Mouse (Mus musculus): ENCODE results near the gene Crxos. TPM values are rescaled to one million over a fixed set of nuclear protein-coding genes. Genes with fewer than 3 reads are reported as not detected.

Gene Crxos
- polyA plus RNA-seq (2012), result not detected in 2 replicates

GRCm38 (mm10) chr7:15882317-15882716 lies at the start of gene Crxos:
TSS of gene Crxos (plus strand) at chr7:15882617.

GRCm38 (mm10) chr7:15839578-15839977 lies 42.8 kb upstream of the Crxos start, which contains the start of gene Obox6:
TSS of gene Obox6 (minus strand) at chr7:15839678.

DNA sequence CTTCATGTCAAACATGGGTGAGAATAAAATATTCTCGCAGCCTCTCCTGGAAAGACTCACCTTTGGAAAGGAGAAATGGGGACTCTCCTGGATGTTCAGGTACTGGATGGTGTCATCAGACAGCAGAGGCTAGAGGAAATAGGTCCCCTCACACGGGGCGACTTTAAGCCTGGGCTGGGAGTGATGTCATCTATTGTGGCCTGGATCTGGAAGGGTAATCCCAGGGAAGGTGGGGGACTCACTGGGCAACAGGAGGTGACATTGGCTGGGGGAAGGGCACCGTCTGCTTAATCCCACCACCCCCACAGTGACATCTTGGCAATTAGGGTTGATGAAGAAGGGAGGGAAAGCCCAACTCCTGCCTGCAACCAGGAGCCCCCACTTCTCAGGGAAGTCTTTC lies 2.7 kb upstream of the Crxos start, which contains the start of gene Crx:
TSS of gene Crx (minus strand) at position 213 of the 400 bp plus-strand sequence.

DNA sequence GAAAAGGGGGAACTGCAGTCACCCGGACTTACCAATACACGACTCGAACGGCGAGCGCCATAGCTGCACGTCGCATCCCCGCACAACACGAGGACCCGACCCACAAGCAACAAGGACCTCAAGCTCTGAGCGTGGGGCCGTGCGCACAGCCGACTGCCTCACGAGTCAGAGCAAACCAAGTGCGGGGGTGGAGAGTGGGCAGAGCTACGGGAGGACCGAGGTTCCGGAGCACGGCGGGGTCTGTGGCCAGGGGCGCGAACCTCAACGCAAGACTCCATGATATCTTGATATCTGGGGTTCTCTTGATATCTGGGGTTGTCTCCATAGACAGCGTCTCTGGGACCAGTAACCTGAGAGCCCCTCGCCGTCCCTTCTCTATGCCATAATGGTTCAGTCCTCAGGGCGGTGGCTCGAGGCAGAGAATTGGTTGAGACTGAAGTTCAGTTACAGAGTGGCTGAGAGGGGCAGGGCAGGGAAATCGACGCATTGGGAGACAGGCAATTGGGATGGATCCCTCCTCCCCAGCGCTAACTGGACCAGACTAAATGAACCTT lies 39.9 kb downstream of the Crxos start, which contains the start of gene Selenow:
TSS of gene Selenow (minus strand) at position 183 of the 554 bp plus-strand sequence.

DNA sequence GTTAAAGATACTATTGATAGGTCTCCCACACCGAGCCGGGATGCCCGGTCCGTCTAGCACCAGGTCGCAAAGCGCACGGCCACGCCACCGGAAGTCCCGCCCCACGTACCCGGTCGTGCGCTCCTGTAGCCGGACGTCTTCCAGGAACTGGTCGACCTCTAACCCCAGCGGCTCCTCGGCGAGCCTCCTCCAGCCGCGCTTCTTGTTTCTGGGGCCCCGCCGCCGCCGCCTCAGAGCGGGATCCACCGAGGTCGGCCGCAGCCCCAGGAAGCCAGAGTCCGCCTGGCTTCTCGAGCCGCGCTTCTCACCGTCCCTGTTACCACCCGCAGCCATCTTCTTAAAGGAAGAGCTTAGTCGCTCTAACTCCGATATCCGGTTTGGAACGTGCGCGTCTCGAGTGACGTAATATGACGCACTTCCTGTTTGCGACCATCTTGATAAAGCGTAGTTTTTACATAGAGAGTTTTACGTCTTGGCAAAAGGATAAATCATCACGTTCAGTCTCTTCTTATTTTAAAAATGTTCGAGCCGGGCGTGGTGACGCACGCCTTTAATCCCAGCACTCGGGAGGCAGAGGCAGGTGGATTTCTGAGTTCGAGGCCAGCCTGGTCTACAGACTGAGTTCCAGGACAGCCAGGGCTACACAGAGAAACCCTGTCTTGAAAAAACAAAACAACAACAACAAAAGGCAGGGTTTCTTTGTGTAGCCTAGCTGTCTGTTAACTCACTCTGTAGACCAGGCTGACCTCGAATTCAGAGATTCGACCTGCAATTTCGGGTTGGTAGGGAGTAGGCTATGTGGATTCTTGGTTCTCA lies 63.5 kb downstream of the Crxos start, which contains the start of gene Nop53:
TSS of gene Nop53 (minus strand) at position 354 of the 816 bp plus-strand sequence.

Other genes with a start within 250 kb of the Crxos start
- gene Obox3, start 242.7 kb upstream of the Crxos start, polyA plus RNA-seq (2012), result not detected in 2 replicates
- gene Obox5, start 132.5 kb upstream of the Crxos start, polyA plus RNA-seq (2012), result not detected in 2 replicates
- gene Obox6, start 42.9 kb upstream of the Crxos start, polyA plus RNA-seq (2012), result not detected in 2 replicates
- not detected in 2 replicates for gene Crx, start 2.6 kb upstream of the Crxos start, polyA plus RNA-seq (2012)
- gene Selenow, start 39.8 kb downstream of the Crxos start, polyA plus RNA-seq (2012), result 460 and 532 TPM in 2 replicates
- 809 and 1,046 TPM in 2 replicates for gene Nop53, start 63.5 kb downstream of the Crxos start, polyA plus RNA-seq (2012)
- gene Ehd2, start 85.0 kb downstream of the Crxos start, polyA plus RNA-seq (2012), result 0.68 and 0.86 TPM in 2 replicates
- gene Bicra, start 165.3 kb downstream of the Crxos start, polyA plus RNA-seq (2012), result 63.5 and 81.0 TPM in 2 replicates
- 0.04 and 0.11 TPM in 2 replicates for gene Zfp541, start 179.2 kb downstream of the Crxos start, polyA plus RNA-seq (2012)
- 160 and 181 TPM in 2 replicates for gene Napa, start 215.8 kb downstream of the Crxos start, polyA plus RNA-seq (2012)
- 28.6 and 33.0 TPM in 2 replicates for gene Kptn, start 237.3 kb downstream of the Crxos start, polyA plus RNA-seq (2012)
- 0.02 and 0.04 TPM in 2 replicates for gene Slc8a2, start 247.2 kb downstream of the Crxos start, polyA plus RNA-seq (2012)

All from megakaryocyte-erythroid progenitor cell, adult 5 weeks (primary cell).